Mouse (Mus musculus) megakaryocyte, embryonic 14.5 days (primary cell): ENCODE results near the gene Ankfn1.

Experiments
- FLI1 ChIP-seq: IDR thresholded peaks from 2 replicates; pipeline ENCODE4 v1.6.1; 2012; ENCODE audit warnings: low read length, inconsistent platforms, mixed read lengths
- GATA1 ChIP-seq: IDR thresholded peaks from 3 replicates; pipeline ENCODE4 v1.6.1; 2012; ENCODE audit warnings: mixed read lengths, low read length, inconsistent platforms, borderline replicate concordance

DNA sequence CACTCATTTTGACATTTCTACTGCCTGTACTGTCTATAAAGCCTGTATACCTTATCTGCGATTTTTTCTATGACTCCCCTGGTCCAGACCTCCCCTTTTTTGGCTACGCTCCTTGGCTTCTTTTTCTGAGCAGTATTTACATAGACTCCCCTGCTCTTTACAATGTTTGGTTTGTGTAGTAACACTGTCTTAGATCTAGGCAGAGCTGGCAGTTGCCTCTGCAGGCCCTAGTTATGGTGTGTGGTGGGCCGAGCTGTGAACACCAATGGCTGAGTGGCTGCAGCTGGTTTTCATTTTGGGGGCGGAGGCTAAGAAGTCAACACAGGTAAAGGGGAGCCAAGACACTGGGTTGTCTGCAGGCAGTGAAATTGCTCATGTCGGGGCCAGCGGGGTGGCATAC is 368.7 kb downstream of the Ankfn1 start:
- TF ChIP-seq GATA1 (no peak), FLI1 (no peak)
